Comparison of ENCODE assay signal across 8 mouse cellular contexts in the genomic region with DNA sequence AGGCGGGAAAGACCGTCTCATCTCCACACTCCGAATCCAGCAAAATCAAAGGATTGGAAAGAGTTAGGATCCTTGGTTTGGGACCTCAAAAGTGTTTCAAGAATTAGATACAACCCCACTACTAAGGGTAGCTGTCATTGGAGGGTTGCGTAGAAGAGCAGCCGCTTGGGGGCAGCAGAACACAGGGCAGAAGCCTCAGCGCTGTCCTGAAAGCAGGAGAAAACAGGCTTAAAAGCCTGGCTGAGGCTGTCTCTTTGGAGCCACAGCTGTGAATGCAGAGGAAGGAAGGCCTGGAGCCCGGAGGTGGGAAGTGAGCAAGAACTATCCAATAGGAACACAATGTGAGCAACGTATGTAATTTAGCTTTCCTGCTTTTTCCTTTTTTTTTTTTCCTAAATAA. TPM values are rescaled to one million over a fixed set of nuclear protein-coding genes. Genes with fewer than 3 reads are reported as not detected.
DNase-seq lines count a peak whose midpoint lies in the region; ATAC-seq and TF ChIP-seq lines count a peak whose summit lies in the region.

No protein-coding gene starts in this region.

- intact Hi-C loops in gastrocnemius, postnatal 14 days (cut with DNase I; ENCODE audit: low total_unique reads) = loop anchor here (1.0 kb wide), 1 partner anchor 56 kb away; no protein-coding TSS in a partner anchor

- peak; percentile 96 for TF ChIP-seq CTCF in cortical plate, adult 2 months (IDR thresholded peaks at IDR 0.05; ENCODE audit: extremely low read depth, insufficient read depth, low read length)

- no peaks in the 10 kb centered on the region for H3K4me1 ChIP-seq in cortical plate, adult 2 months (ENCODE audit: control insufficient read depth, insufficient read depth, low read length)

- DNase-seq in adipocyte (ENCODE audit: low spot score) = peak; percentile 74
- peak; percentile 78 for DNase-seq in gastrocnemius, postnatal 14 days
- peak; percentile 83 for DNase-seq in induced T-regulatory cell, adult 2 months (ENCODE audit: low read depth)
- peak; percentile 59 to 76 for DNase-seq in left cerebral cortex, adult 8-10 months (ENCODE audit: low spot score in 2 of 2)
- DNase-seq in right cerebral cortex, postnatal 14 days = peak; percentile 91
- DNase-seq in urinary bladder, postnatal 14 days (ENCODE audit: low spot score) = peak; percentile 81

- H3K4me3 ChIP-seq in cortical plate, adult 2 months (ENCODE audit: insufficient read depth, low read length) = no peak overlapping the region

- no peak for TF ChIP-seq POLR2A in cortical plate, adult 2 months (IDR thresholded peaks at IDR 0.05; ENCODE audit: extremely low read depth, insufficient read depth, low read length)

- peak; percentile 96 for ATAC-seq in megakaryocyte, adult 5-6 weeks (ENCODE audit: poor library complexity, severe bottlenecking)

- no peak overlapping the region for H3K27ac ChIP-seq in cortical plate, adult 2 months (ENCODE audit: insufficient read depth, low read length)

RNA-seq across cellular contexts. Expression of gene Rps3, which starts 16.7 kb away (rescaled TPM):
- polyA plus RNA-seq in cortical plate, adult 2 months (2012; rRNA removed) = 530 and 542 TPM in 2 replicates
- 100 to 1,000 TPM; 262 to 278 TPM for total RNA-seq in gastrocnemius, postnatal 14 days (2021)
- 100 to 1,000 TPM; 240 to 334 (median 272) TPM for total RNA-seq in left cerebral cortex, adult 8-10 months (2022)
- 992 and 1,050 TPM in 2 replicates for total RNA-seq in megakaryocyte, adult 5-6 weeks (2015)
- 1,038 and 1,097 TPM in 2 replicates for total RNA-seq in megakaryocyte, adult 5-6 weeks (2017)

RNA-seq across cellular contexts. Expression of gene Klhl35, which starts 34.4 kb away (rescaled TPM):
- polyA plus RNA-seq in cortical plate, adult 2 months (2012; rRNA removed) = 2.2 and 3.5 TPM in 2 replicates
- under 1 TPM in 1 of 2 experiments, not detected in 1; 0.38 TPM for total RNA-seq in gastrocnemius, postnatal 14 days (2021)
- 1 to 10 TPM; 1.5 to 4.9 (median 3.7) TPM for total RNA-seq in left cerebral cortex, adult 8-10 months (2022)
- 1.0 and 1.1 TPM in 2 replicates for total RNA-seq in megakaryocyte, adult 5-6 weeks (2015)
- total RNA-seq in megakaryocyte, adult 5-6 weeks (2017) = not detected in 2 replicates

RNA-seq across cellular contexts. Expression of gene Arrb1, which starts 35.1 kb away (rescaled TPM):
- 130 and 141 TPM in 2 replicates for polyA plus RNA-seq in cortical plate, adult 2 months (2012; rRNA removed)
- 10 to 100 TPM; 14.3 to 15.2 TPM for total RNA-seq in gastrocnemius, postnatal 14 days (2021)
- 100 to 1,000 TPM; 168 to 199 (median 184) TPM for total RNA-seq in left cerebral cortex, adult 8-10 months (2022)
- 41.1 and 43.8 TPM in 2 replicates for total RNA-seq in megakaryocyte, adult 5-6 weeks (2015)
- total RNA-seq in megakaryocyte, adult 5-6 weeks (2017) = 91.7 and 96.9 TPM in 2 replicates
